Mouse (Mus musculus) adrenal gland, postnatal 10 days (tissue): Measurements from ENCODE around the gene Lyrm1. TPM values are rescaled to one million over a fixed set of nuclear protein-coding genes. Genes with fewer than 3 reads are reported as not detected.

Source experiments
- DNase-seq: peaks from one replicate; pipeline ENCODE4 v3.0.0; 2021; ENCODE audit warnings: mixed read lengths
- total RNA-seq, 2 experiments: library from RNA; stranded (reverse); gene quantifications; 2 replicates each; pipeline ENCODE4 v1.2.3; 2021

Gene Lyrm1
- total RNA-seq, 2 experiments from 2014 or later: 7.2 to 7.5 TPM

DNA sequence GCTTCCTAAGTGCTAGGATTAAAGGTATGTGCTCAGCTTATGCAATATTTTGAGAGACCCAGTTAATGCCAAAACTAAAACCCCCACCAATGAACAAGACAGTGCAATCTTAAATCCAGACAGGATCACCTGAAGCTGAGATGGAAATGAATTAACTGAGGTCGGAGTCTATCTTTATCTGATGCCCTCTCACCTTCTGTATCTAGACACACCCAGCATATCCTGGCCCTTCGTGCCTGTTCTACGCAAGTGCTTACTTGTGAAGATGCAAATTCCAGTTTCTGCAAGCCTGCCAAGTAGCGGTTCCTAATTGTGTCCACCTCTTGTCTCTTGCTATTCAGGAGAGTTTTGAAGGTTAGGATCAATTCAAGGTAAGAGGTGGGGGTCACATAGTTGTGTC, 69.5 kb downstream of the Lyrm1 start:
- DNase-seq: no peak

DNA sequence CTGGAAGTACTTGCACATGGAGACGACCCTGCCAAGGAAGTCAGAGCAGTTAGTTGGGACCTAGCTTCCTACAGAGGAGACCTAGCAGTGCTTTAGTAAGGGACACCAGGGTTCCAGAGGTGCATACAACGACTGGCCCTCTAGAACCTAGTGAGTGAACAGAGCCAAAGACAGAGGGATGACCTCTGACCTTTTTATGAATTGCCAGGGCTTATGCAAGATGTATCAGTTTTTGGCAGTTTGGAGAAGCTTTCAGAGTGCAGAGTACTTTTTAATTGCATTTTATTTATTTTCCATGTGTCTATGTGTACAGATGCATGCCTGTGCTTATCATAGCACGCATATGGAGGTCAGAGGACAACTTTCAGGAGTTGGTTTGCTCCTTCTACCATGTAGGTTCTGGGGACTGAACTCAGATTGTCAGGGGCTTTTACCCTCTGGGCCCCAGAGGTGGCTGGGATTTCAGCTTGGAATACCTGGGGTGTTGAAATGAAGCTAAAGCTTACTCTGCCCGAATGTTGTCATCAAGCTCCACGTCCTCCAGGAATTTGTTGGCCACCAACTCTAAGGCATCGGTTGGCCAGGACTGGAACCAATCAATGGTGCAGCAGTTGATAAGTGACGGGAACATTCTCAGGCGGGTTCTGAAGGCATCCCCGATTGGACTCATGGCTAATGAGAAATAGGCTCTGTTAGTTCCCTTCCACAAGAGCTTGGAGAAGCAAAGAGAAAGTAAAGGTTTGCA, 70.2 kb downstream of the Lyrm1 start:
- peak; percentile 28 for DNase-seq

DNA sequence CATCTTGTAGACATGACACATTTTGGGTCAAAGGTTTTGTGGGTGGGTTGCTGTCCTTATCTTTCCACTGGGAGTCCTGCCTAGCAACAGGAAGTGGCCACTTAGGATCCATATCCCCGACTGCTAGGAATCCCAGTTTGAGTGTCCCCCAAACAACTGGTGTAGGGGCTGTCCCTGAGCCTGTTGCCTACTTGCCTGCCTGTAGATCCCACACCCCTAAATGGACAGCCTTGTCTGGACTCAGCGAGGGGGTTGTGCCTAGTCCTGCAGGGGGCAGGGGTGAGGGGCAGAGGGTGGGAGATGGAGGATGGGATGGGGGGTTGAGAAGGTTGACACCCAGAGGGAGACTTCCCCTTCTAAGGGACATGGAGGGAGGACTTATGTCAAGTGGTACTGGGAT, 73.7 kb downstream of the Lyrm1 start:
- no peak for DNase-seq

DNA sequence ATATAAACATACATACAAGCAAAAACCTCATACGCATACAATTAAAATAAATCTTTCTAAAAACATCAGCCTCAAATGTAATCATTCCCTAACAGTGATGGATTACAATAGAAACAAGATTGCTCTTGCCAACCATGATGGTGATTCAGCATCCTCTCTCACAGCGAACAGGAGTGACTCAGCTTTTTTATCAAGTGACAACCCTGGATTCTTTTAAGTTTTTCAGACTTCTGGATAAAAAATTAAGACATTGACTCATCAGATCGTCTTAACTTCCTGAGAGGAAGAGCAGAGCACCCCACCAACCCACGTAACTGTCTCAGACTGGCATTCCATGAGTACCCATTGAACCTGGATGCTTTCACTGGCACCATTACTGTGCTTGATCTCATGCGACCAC, 78.6 kb downstream of the Lyrm1 start:
- no peak for DNase-seq

DNA sequence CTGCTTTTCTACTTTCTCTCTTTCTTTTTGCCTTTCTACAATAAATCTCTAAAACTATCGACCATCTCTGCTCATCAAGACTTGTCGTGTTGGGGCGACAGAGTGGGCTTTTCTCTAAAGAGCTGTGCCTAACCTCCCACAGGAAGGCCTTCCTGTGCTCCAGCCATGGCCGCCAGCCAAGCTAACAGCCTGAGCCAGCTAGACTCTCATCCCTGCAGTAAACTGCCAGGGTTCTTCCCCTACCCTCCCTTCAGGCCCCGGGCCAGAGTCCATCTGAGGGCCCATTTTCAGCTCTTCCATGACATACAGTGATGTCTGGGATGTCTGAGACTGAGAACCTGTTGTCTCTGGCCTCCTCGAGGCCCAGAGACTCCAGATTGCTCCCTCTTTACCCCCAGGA, 80.6 kb downstream of the Lyrm1 start:
- DNase-seq: peak; percentile 44

DNA sequence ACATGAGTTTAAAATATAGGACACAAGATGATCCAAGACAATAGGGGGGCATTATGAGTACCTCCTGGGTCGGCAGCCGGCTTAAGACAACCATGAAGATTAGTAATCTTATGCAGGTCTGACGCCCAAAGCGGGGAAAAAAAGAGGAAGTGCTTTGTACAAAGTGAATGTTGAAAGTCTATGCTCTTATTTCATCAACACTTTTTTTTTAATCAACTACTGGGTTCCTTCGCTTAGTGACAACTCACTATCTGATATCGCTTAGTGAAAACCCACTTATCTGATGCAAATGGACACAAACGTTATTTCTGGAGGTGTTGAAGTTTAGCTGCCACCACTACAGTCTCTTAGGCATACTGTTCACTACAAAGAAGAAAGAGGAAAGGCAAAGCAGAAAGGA, 81.9 kb downstream of the Lyrm1 start:
- DNase-seq: no peak

DNA sequence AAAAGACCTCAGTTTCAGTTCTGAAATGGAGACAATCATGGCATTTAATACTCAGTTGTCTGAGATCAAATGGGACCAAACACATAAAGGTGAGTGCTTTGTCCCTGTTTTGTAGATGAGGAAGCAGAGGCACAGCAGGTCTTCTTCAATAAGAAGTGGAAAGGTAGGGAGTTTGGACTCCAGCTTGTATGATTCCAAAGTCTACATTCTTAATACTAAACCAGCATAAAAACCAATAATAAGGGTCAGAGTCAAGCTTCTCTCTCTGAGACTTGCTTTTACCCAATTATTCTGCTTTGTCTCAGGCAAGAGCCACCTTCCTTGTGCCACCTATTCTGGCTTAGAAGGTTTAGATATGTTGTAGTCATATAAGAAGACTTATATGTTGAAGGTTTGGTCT, 82.9 kb downstream of the Lyrm1 start:
- no peak for DNase-seq

DNA sequence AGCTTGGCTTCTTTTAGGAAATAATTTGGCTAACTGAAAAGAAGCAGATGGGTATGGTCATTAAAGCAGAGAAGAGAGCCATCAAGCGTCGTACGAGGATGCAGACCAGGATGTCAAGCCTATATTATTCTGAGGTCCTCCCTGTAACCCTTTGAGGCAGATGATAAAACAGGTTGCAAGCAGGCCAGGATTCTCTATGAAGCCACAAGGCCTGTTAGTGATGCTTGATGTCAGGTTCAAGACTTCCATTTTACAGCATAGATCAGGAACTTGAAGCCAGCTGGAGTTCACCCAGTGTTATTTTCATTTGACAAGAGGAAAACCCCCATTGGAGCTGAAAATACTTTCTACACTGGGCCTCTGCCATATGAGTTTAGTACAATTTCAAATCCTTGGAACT, 84.5 kb downstream of the Lyrm1 start:
- no peak for DNase-seq

DNA sequence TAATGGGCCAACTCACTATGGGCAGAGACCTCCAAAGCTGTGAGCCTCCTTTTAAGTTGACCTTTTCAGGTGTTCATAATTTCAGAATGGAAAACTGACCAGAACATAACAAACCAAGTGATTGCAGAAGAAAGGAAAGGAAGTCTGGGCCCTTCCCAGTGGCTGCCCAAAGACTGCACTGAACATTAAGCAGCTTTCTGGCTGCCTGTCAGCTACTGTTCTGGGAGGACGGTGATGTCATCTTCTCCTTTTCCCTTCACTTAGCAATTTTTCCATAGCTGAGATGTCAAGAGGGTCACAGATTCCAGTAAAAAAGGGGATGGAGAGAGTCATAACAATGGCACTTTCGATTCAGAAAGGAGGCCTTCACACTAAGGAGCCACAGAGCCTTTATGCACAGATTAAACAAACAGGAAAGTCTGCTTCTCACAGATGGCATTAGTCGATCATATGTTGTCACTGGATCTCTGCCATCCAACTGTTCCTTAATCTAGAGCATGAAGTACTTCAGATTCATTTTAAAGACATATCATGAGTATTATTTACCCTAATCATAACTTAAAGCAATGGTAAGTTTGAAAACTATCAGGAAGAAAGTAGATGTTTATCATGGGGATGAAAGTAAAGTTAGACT, 89.7 kb downstream of the Lyrm1 start:
- no peak for DNase-seq

DNA sequence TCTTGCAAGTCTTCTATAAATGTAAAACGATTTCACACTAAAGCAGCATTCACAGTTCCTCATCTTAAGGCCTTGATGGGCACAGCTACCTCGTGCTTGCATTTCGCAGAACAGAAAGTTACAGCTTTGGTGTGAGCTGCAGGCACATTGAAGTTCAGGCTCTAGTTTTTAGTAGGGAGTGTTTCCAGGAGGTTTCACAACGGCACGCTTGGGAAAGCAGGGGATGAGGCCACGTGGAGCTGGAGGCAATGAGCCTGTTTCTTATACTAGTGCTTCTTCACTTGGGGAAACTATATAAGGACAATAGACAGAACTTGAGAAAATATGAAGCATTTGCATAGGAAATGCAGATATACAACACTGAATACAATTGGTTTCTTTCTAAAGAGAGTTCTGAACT, 101.4 kb downstream of the Lyrm1 start:
- peak; percentile 51 for DNase-seq

Other genes with a start within 250 kb of the Lyrm1 start
- not detected for gene Acsm4, start 205.8 kb upstream of the Lyrm1 start, total RNA-seq
- gene Thumpd1, start 175.1 kb upstream of the Lyrm1 start, total RNA-seq: 10 to 100 TPM; 30.7 to 32.3 TPM
- gene Acsm3, start 134.9 kb upstream of the Lyrm1 start, total RNA-seq: 10 to 100 TPM; 23.5 to 31.0 TPM
- 10 to 100 TPM in 1 of 2 experiments, 1 to 10 TPM in 1; 7.0 to 12.8 TPM for gene Rexo5, start 101.9 kb upstream of the Lyrm1 start, total RNA-seq
- 1 to 10 TPM; 7.6 to 9.6 TPM for gene Eri2, start 101.8 kb upstream of the Lyrm1 start, total RNA-seq
- gene Dcun1d3, start 437 bp downstream of the Lyrm1 start, total RNA-seq: 10 to 100 TPM; 26.7 to 48.0 TPM
- under 1 TPM in 1 of 2 experiments, not detected in 1; 0.12 TPM for gene Dnah3, start 199.4 kb downstream of the Lyrm1 start, total RNA-seq
- 10 to 100 TPM; 35.8 to 43.8 TPM for gene Tmem159, start 206.5 kb downstream of the Lyrm1 start, total RNA-seq
- gene Zp2, start 249.4 kb downstream of the Lyrm1 start, total RNA-seq: under 1 TPM in 1 of 2 experiments, not detected in 1; 0.33 TPM